Mouse (Mus musculus) myocyte (in vitro differentiated cells): ENCODE results near the gene Dlgap4. TPM values are rescaled to one million over a fixed set of nuclear protein-coding genes. Genes with fewer than 3 reads are reported as not detected.

ENCODE experiments used
- H3K27me3 ChIP-seq: one replicate; pipeline ENCODE4 v1.6.1; 2011; ENCODE audit not compliant: control insufficient read depth, insufficient read depth, insufficient read length
- H3K36me3 ChIP-seq: one replicate; pipeline ENCODE4 v1.6.1; 2011; ENCODE audit not compliant: control insufficient read depth, insufficient read depth
- H3K4me2 ChIP-seq: one replicate; pipeline ENCODE4 v1.6.1; 2011; ENCODE audit warnings: low read depth, control low read depth
- H3K4me3 ChIP-seq: one replicate; pipeline ENCODE4 v1.5.1; 2011; ENCODE audit warnings: mild to moderate bottlenecking, control low read depth, moderate library complexity
- H3K79me2 ChIP-seq: one replicate; pipeline ENCODE4 v1.6.1; 2011; ENCODE audit not compliant: control insufficient read depth, insufficient read depth
- H3ac ChIP-seq: one replicate; pipeline ENCODE4 v1.6.1; 2011; ENCODE audit not compliant: control insufficient read depth, insufficient read length
- CEBPB ChIP-seq: IDR thresholded peaks from 2 replicates; pipeline ENCODE4 v1.6.1; 2011; ENCODE audit warnings: mild to moderate bottlenecking, moderate library complexity; ENCODE audit not compliant: poor library complexity, insufficient read depth, severe bottlenecking
- E2F4 ChIP-seq: IDR thresholded peaks from one replicate; pipeline ENCODE4 v1.6.1; 2011; ENCODE audit warnings: mild to moderate bottlenecking, control low read depth, moderate library complexity; ENCODE audit not compliant: insufficient read depth
- MAX ChIP-seq: IDR thresholded peaks from one replicate; pipeline ENCODE4 v1.6.1; 2011; ENCODE audit warnings: low read depth, mild to moderate bottlenecking, control low read depth
- MYOD1 ChIP-seq, 3 experiments: IDR thresholded peaks; one replicate each; pipeline ENCODE4 v1.6.1; 2011; ENCODE audit warnings: control low read depth in 2 of 3, low read depth in 2 of 3, mild to moderate bottlenecking in 2 of 3, moderate library complexity in 1 of 3; ENCODE audit not compliant: insufficient read length in 2 of 3, control insufficient read depth in 1 of 3
- MYOG ChIP-seq, 3 experiments: IDR thresholded peaks; one replicate each; pipeline ENCODE4 v1.6.1; 2011; ENCODE audit warnings: control low read depth in 2 of 3, low read depth in 2 of 3, mild to moderate bottlenecking in 2 of 3; ENCODE audit not compliant: insufficient read length in 2 of 3, control insufficient read depth in 1 of 3, insufficient read depth in 1 of 3
- POLR2A ChIP-seq: IDR thresholded peaks from one replicate; pipeline ENCODE4 v1.6.1; 2011; ENCODE audit warnings: low read depth, mild to moderate bottlenecking, control low read depth, moderate library complexity; ENCODE audit not compliant: insufficient read length
- POLR2AphosphoS2 ChIP-seq: IDR thresholded peaks from one replicate; pipeline ENCODE4 v1.6.1; 2011; ENCODE audit warnings: low read depth, control low read depth; ENCODE audit not compliant: insufficient read length
- REST ChIP-seq: IDR thresholded peaks from one replicate; pipeline ENCODE4 v1.6.1; 2011; ENCODE audit warnings: mild to moderate bottlenecking, control low read depth, moderate library complexity; ENCODE audit not compliant: insufficient read depth, insufficient read length
- SRF ChIP-seq: IDR thresholded peaks from one replicate; pipeline ENCODE4 v1.6.1; 2011; ENCODE audit warnings: low read depth; ENCODE audit not compliant: control insufficient read depth, insufficient read length
- TCF12 ChIP-seq: IDR thresholded peaks from one replicate; pipeline ENCODE4 v1.6.1; 2011; ENCODE audit warnings: mild to moderate bottlenecking, control low read depth; ENCODE audit not compliant: poor library complexity, insufficient read depth, severe bottlenecking
- TCF3 ChIP-seq: IDR thresholded peaks from one replicate; pipeline ENCODE4 v1.6.1; 2011; ENCODE audit warnings: low read depth, control low read depth; ENCODE audit not compliant: insufficient read length
- USF1 ChIP-seq: IDR thresholded peaks from one replicate; pipeline ENCODE4 v1.6.1; 2011; ENCODE audit warnings: low read depth, mild to moderate bottlenecking, control low read depth, moderate library complexity
- polyA plus RNA-seq: library from polyadenylated mRNA; unstranded; fragments of >200 nt; fragmentation: generic; extraction: Trizol; gene quantifications from one replicate; pipeline ENCODE4 v1.2.1, GENCODE M21; 2012; ENCODE audit warnings: missing spikeins

Dlgap4 gene
- polyA plus RNA-seq, 1 experiment = 176 TPM

- no peak overlapping the region for H3ac ChIP-seq
- H3K4me3 ChIP-seq = no peak overlapping the region
- peaks cover 94% of the 10 kb centered on the region for H3K27me3 ChIP-seq
- no peak for TF ChIP-seq MAX
- no peak for TF ChIP-seq CEBPB
- TF ChIP-seq POLR2A = no peak
- no peak for TF ChIP-seq MYOD1 (IDR thresholded peaks at IDR 0.05; ENCODE audit: control insufficient read depth in 1 of 3, insufficient read length in 2 of 3, low read depth in 2 of 3)
- no peak for TF ChIP-seq SRF
- TF ChIP-seq USF1 = no peak
- TF ChIP-seq MYOG (IDR thresholded peaks at IDR 0.05; ENCODE audit: control insufficient read depth in 1 of 3, insufficient read depth in 1 of 3, insufficient read length in 2 of 3, low read depth in 2 of 3) = no peak
- TF ChIP-seq POLR2AphosphoS2 = no peak
- no peak for TF ChIP-seq E2F4
- no peak for TF ChIP-seq REST
- no peak for TF ChIP-seq TCF12
- TF ChIP-seq TCF3 = no peak
- H3K79me2 ChIP-seq = no peaks in the 10 kb centered on the region
- no peak overlapping the region for H3K4me2 ChIP-seq
- H3K36me3 ChIP-seq = no peaks in the 10 kb centered on the region
These were observed 1.5 kb downstream of the Dlgap4 start for GRCm38 (mm10) chr2:156614661-156615654.

- no peak overlapping the region for H3K4me2 ChIP-seq
- H3K79me2 ChIP-seq = no peaks in the 10 kb centered on the region
- H3K4me3 ChIP-seq = no peak overlapping the region
- H3K36me3 ChIP-seq = no peaks in the 10 kb centered on the region
- H3K27me3 ChIP-seq = peaks cover 96% of the 10 kb centered on the region
- TF ChIP-seq POLR2A (no peak), MYOG (IDR thresholded peaks at IDR 0.05; ENCODE audit: control insufficient read depth in 1 of 3, insufficient read depth in 1 of 3, insufficient read length in 2 of 3, low read depth in 2 of 3) (no peak), POLR2AphosphoS2 (no peak), MAX (no peak), USF1 (no peak), REST (no peak), TCF3 (no peak), TCF12 (no peak), CEBPB (no peak), E2F4 (no peak), MYOD1 (IDR thresholded peaks at IDR 0.05; ENCODE audit: control insufficient read depth in 1 of 3, insufficient read length in 2 of 3, low read depth in 2 of 3) (no peak), SRF (no peak)
- no peak overlapping the region for H3ac ChIP-seq
These were observed 3.0 kb downstream of the Dlgap4 start for GRCm38 (mm10) chr2:156616513-156616912.

GRCm38 (mm10) chr2:156617536-156617935, 4.0 kb downstream of the Dlgap4 start:
- H3K4me3 ChIP-seq = no peak overlapping the region

GRCm38 (mm10) chr2:156620874-156621273, 7.4 kb downstream of the Dlgap4 start:
- Histone ChIP-seq H3K4me3 (no peak overlapping the region), H3K4me2 (no peak overlapping the region), H3K27me3 (peaks cover 63% of the 10 kb centered on the region), H3K79me2 (no peaks in the 10 kb centered on the region), H3K36me3 (no peaks in the 10 kb centered on the region), H3ac (no peak overlapping the region)
- TF ChIP-seq CEBPB = no peak
- no peak for TF ChIP-seq MYOD1 (IDR thresholded peaks at IDR 0.05; ENCODE audit: control insufficient read depth in 1 of 3, insufficient read length in 2 of 3, low read depth in 2 of 3)
- TF ChIP-seq MAX = no peak
- TF ChIP-seq E2F4 = no peak
- no peak for TF ChIP-seq REST
- TF ChIP-seq TCF12 = no peak
- TF ChIP-seq MYOG (IDR thresholded peaks at IDR 0.05; ENCODE audit: control insufficient read depth in 1 of 3, insufficient read depth in 1 of 3, insufficient read length in 2 of 3, low read depth in 2 of 3) = no peak
- no peak for TF ChIP-seq POLR2A
- TF ChIP-seq SRF = no peak
- TF ChIP-seq TCF3 = no peak
- no peak for TF ChIP-seq USF1
- TF ChIP-seq POLR2AphosphoS2 = no peak

More at GRCm38 (mm10) chr2:156617536-156617935, 4.0 kb downstream of the Dlgap4 start:
- no peak overlapping the region for H3K4me2 ChIP-seq
- no peak overlapping the region for H3ac ChIP-seq
- no peaks in the 10 kb centered on the region for H3K36me3 ChIP-seq
- no peaks in the 10 kb centered on the region for H3K79me2 ChIP-seq
- peak; percentile 62 for TF ChIP-seq CEBPB
- TF ChIP-seq TCF12 = no peak
- TF ChIP-seq MYOG (IDR thresholded peaks at IDR 0.05; ENCODE audit: control insufficient read depth in 1 of 3, insufficient read depth in 1 of 3, insufficient read length in 2 of 3, low read depth in 2 of 3) = no peak
- peaks cover 96% of the 10 kb centered on the region for H3K27me3 ChIP-seq
